Mouse (Mus musculus) liver, embryonic 11.5 days (tissue): Measurements from ENCODE around the gene Atp6v0d1. TPM values are rescaled to one million over a fixed set of nuclear protein-coding genes. Genes with fewer than 3 reads are reported as not detected.

ENCODE experiments used
- ATAC-seq: fragments of 200-750 bp; cut with Nextera tagmentation; replicated peaks from 2 replicates; pipeline ENCODE4 v1.8.0; 2017; ENCODE audit warnings: moderate number of reproducible peaks, mild to moderate bottlenecking, moderate TSS enrichment, moderate library complexity; ENCODE audit not compliant: low FRiP score
- DNase-seq: peaks from one replicate; pipeline ENCODE4 v3.0.0-alpha.2; 2017; ENCODE audit warnings: low spot score
- H3K27ac ChIP-seq: fragments of 300-500 bp; sonication (generic); 2 replicates; pipeline ENCODE4 v1.5.1; 2014; ENCODE audit warnings: mild to moderate bottlenecking, low read depth, low read length, control low read depth
- H3K27me3 ChIP-seq: fragments of 300-500 bp; sonication (generic); replicated peaks from 2 replicates; pipeline ENCODE4 v1.6.1; 2014; ENCODE audit warnings: low read length, mixed read lengths; ENCODE audit not compliant: control insufficient read depth, insufficient read depth
- H3K36me3 ChIP-seq: fragments of 300-500 bp; sonication (generic); 2 replicates; pipeline ENCODE4 v1.6.1; 2014; ENCODE audit warnings: mild to moderate bottlenecking, low read length, moderate library complexity, mixed read lengths; ENCODE audit not compliant: control insufficient read depth, insufficient read depth
- H3K4me1 ChIP-seq: fragments of 300-500 bp; sonication (generic); replicated peaks from 2 replicates; pipeline ENCODE4 v1.6.1; 2014; ENCODE audit warnings: low read length, mixed read lengths; ENCODE audit not compliant: control insufficient read depth, insufficient read depth
- H3K4me2 ChIP-seq: fragments of 300-500 bp; sonication (generic); 2 replicates; pipeline ENCODE4 v1.6.1; 2014; ENCODE audit warnings: mild to moderate bottlenecking, control low read depth, moderate library complexity
- H3K4me3 ChIP-seq: fragments of 300-500 bp; sonication (generic); 2 replicates; pipeline ENCODE4 v1.5.1; 2014; ENCODE audit warnings: low read depth, low read length, control low read depth
- H3K9ac ChIP-seq: fragments of 300-500 bp; sonication (generic); 2 replicates; pipeline ENCODE4 v1.6.1; 2014; ENCODE audit warnings: low read depth, low read length, control low read depth
- H3K9me3 ChIP-seq: fragments of 300-500 bp; sonication (generic); 2 replicates; pipeline ENCODE4 v1.6.1; 2016; ENCODE audit warnings: low read length, inconsistent platforms, mixed read lengths; ENCODE audit not compliant: control insufficient read depth
- WGBS: fragments of 180-500 bp; shearing (Covaris S2); extraction: QIAGEN DNeasy Blood & Tissue Kit; methylation state at CpG from one replicate; pipeline ENCODE4 v1.1.7; 2014; 5-methylcytosine and 5-hydroxymethylcytosine counted together
- polyA plus RNA-seq: library from polyadenylated mRNA; unstranded; fragments of >200 nt; fragmentation: Nextera tagmentation; extraction: Ambion mirVana; gene quantifications from 2 replicates; pipeline ENCODE4 v1.2.1, GENCODE M21; 2014

Atp6v0d1 gene
- polyA plus RNA-seq, 1 experiment from 2014 or later: 74.2 TPM

GRCm38 (mm10) chr8:105594451-105595242, 28.8 kb upstream of the Atp6v0d1 start:
- Histone ChIP-seq H3K27me3 (peaks cover 3% of the 10 kb centered on the region), H3K9ac (no peak overlapping the region), H3K4me1 (peaks cover 12% of the 10 kb centered on the region), H3K4me2 (peak overlapping the region; percentile 43), H3K9me3 (no peaks in the 10 kb centered on the region), H3K4me3 (no peak overlapping the region), H3K36me3 (no peaks in the 10 kb centered on the region), H3K27ac (peak overlapping the region; percentile 52; the same call in 1 of the 2 replicates)
- ATAC-seq: no peak
- DNase-seq: no peak
- 70% methylated on average over 18 of the region's 18 CpGs for WGBS

- no peak overlapping the region for H3K4me3 ChIP-seq
- H3K36me3 ChIP-seq: no peaks in the 10 kb centered on the region
- peaks cover 12% of the 10 kb centered on the region for H3K4me1 ChIP-seq
- no peaks in the 10 kb centered on the region for H3K9me3 ChIP-seq
- peak; percentile 41 for DNase-seq
- 0 out of 2 replicates have a peak, but pooled peaks have one; percentile 42 for ATAC-seq
- peaks cover 3% of the 10 kb centered on the region for H3K27me3 ChIP-seq
- H3K4me2 ChIP-seq: peak overlapping the region; percentile 43
- no peak overlapping the region for H3K9ac ChIP-seq
- H3K27ac ChIP-seq: peak overlapping the region; percentile 52; the same call in 1 of the 2 replicates
- WGBS: 16% methylated on average over 15 of the region's 15 CpGs
Observed at GRCm38 (mm10) chr8:105593859-105594258, 28.0 kb upstream of the Atp6v0d1 start.

GRCm38 (mm10) chr8:105592431-105592830, 26.6 kb upstream of the Atp6v0d1 start:
- H3K9ac ChIP-seq: no peak overlapping the region
- H3K9me3 ChIP-seq: no peaks in the 10 kb centered on the region
- no peak for ATAC-seq
- no peaks in the 10 kb centered on the region for H3K36me3 ChIP-seq
- WGBS: 82% methylated on average over 2 of the region's 2 CpGs
- no peak overlapping the region for H3K4me3 ChIP-seq
- H3K27ac ChIP-seq: no peak overlapping the region
- H3K4me2 ChIP-seq: no peak overlapping the region
- H3K27me3 ChIP-seq: peaks cover 3% of the 10 kb centered on the region
- peaks cover 12% of the 10 kb centered on the region for H3K4me1 ChIP-seq
- DNase-seq: no peak

- 57% methylated on average over 3 of the region's 3 CpGs for WGBS
- Histone ChIP-seq H3K4me1 (no peaks in the 10 kb centered on the region), H3K9ac (no peak overlapping the region), H3K9me3 (no peaks in the 10 kb centered on the region), H3K36me3 (no peaks in the 10 kb centered on the region), H3K4me2 (no peak overlapping the region), H3K27ac (no peak overlapping the region), H3K4me3 (no peak overlapping the region), H3K27me3 (no peaks in the 10 kb centered on the region)
- DNase-seq (no peak), ATAC-seq (no peak)
Observed at GRCm38 (mm10) chr8:105579719-105580118, 13.9 kb upstream of the Atp6v0d1 start.

- DNase-seq (no peak), ATAC-seq (no peak)
- Histone ChIP-seq H3K4me2 (no peak overlapping the region), H3K4me3 (no peak overlapping the region), H3K27me3 (no peaks in the 10 kb centered on the region), H3K9ac (no peak overlapping the region), H3K36me3 (no peaks in the 10 kb centered on the region), H3K4me1 (no peaks in the 10 kb centered on the region), H3K27ac (no peak overlapping the region), H3K9me3 (no peaks in the 10 kb centered on the region)
- WGBS: 74% methylated on average over 3 of the region's 3 CpGs
Observed at GRCm38 (mm10) chr8:105575538-105575937, 9.7 kb upstream of the Atp6v0d1 start.

GRCm38 (mm10) chr8:105574741-105575140, 8.9 kb upstream of the Atp6v0d1 start:
- H3K4me2 ChIP-seq: no peak overlapping the region
- no peaks in the 10 kb centered on the region for H3K9me3 ChIP-seq
- no peak overlapping the region for H3K27ac ChIP-seq
- no peak overlapping the region for H3K9ac ChIP-seq
- no peak overlapping the region for H3K4me3 ChIP-seq
- H3K4me1 ChIP-seq: no peaks in the 10 kb centered on the region
- DNase-seq: no peak
- WGBS: 41% methylated on average over 6 of the region's 6 CpGs
- no peak for ATAC-seq
- H3K36me3 ChIP-seq: no peaks in the 10 kb centered on the region
- H3K27me3 ChIP-seq: no peaks in the 10 kb centered on the region

- Histone ChIP-seq H3K9ac (no peak overlapping the region), H3K27me3 (no peaks in the 10 kb centered on the region), H3K4me2 (no peak overlapping the region)
Observed at GRCm38 (mm10) chr8:105573427-105573826, 7.6 kb upstream of the Atp6v0d1 start.

GRCm38 (mm10) chr8:105571810-105572209, 6.0 kb upstream of the Atp6v0d1 start:
- Histone ChIP-seq H3K9me3 (no peaks in the 10 kb centered on the region), H3K9ac (no peak overlapping the region), H3K4me1 (peaks cover 6% of the 10 kb centered on the region), H3K4me3 (no peak overlapping the region), H3K4me2 (no peak overlapping the region), H3K36me3 (no peaks in the 10 kb centered on the region), H3K27me3 (peaks cover 2% of the 10 kb centered on the region; the same call in 1 of the 2 replicates), H3K27ac (no peak overlapping the region)
- WGBS: 79% methylated on average over 9 of the region's 9 CpGs
- no peak for DNase-seq
- ATAC-seq: no peak

More at GRCm38 (mm10) chr8:105573427-105573826, 7.6 kb upstream of the Atp6v0d1 start:
- no peak for ATAC-seq
- Histone ChIP-seq H3K4me1 (no peaks in the 10 kb centered on the region), H3K27ac (no peak overlapping the region), H3K4me3 (no peak overlapping the region), H3K36me3 (no peaks in the 10 kb centered on the region), H3K9me3 (no peaks in the 10 kb centered on the region)
- no peak for DNase-seq
